Mouse (Mus musculus) forebrain, embryonic 13.5 days (tissue): ENCODE results near the gene Kdm5c. TPM values are rescaled to one million over a fixed set of nuclear protein-coding genes. Genes with fewer than 3 reads are reported as not detected.
"Not testable (repeated sequence)": the region's sequence is repeated elsewhere in the genome, so short reads cannot be mapped to it uniquely, and the experiment has no call there.

ENCODE experiments used
- ATAC-seq: fragments of 200-750 bp; cut with Nextera tagmentation; 2 replicates; pipeline ENCODE4 v1.8.0; 2017
- H3K27ac ChIP-seq: fragments of 300-500 bp; sonication (generic); 2 replicates; pipeline ENCODE4 v1.5.1; 2015; ENCODE audit warnings: inconsistent platforms, mild to moderate bottlenecking, moderate library complexity
- H3K27me3 ChIP-seq: fragments of 300-500 bp; sonication (generic); 2 replicates; pipeline ENCODE4 v1.6.1; 2015; ENCODE audit warnings: mild to moderate bottlenecking, inconsistent platforms
- H3K36me3 ChIP-seq: fragments of 300-500 bp; sonication (generic); 2 replicates; pipeline ENCODE4 v1.6.1; 2015; ENCODE audit warnings: mild to moderate bottlenecking, inconsistent platforms; ENCODE audit not compliant: poor library complexity, severe bottlenecking
- H3K4me1 ChIP-seq: fragments of 300-500 bp; sonication (generic); 2 replicates; pipeline ENCODE4 v1.6.1; 2015; ENCODE audit warnings: inconsistent platforms
- H3K4me2 ChIP-seq: fragments of 300-500 bp; sonication (generic); 2 replicates; pipeline ENCODE4 v1.6.1; 2015; ENCODE audit warnings: inconsistent platforms, mild to moderate bottlenecking, moderate library complexity
- H3K4me3 ChIP-seq: fragments of 300-500 bp; sonication (generic); 2 replicates; pipeline ENCODE4 v1.5.1; 2015; ENCODE audit warnings: mild to moderate bottlenecking, inconsistent platforms
- H3K9ac ChIP-seq: fragments of 300-500 bp; sonication (generic); 2 replicates; pipeline ENCODE4 v1.6.1; 2015; ENCODE audit warnings: mild to moderate bottlenecking, inconsistent platforms
- H3K9me3 ChIP-seq: fragments of 300-500 bp; sonication (generic); replicated peaks from 2 replicates; pipeline ENCODE4 v1.6.1; 2016; ENCODE audit warnings: inconsistent platforms
- WGBS: fragments of 180-500 bp; shearing (Covaris S2); methylation state at CpG from one replicate; pipeline ENCODE4 v1.1.7; 2015; 5-methylcytosine and 5-hydroxymethylcytosine counted together
- polyA plus RNA-seq: library from polyadenylated mRNA; unstranded; fragments of >200 nt; fragmentation: Nextera tagmentation; extraction: Ambion mirVana; gene quantifications from 2 replicates; pipeline ENCODE4 v1.2.1, GENCODE M21; 2015

Kdm5c gene
- polyA plus RNA-seq, 1 experiment from 2014 or later: 36.1 TPM

DNA sequence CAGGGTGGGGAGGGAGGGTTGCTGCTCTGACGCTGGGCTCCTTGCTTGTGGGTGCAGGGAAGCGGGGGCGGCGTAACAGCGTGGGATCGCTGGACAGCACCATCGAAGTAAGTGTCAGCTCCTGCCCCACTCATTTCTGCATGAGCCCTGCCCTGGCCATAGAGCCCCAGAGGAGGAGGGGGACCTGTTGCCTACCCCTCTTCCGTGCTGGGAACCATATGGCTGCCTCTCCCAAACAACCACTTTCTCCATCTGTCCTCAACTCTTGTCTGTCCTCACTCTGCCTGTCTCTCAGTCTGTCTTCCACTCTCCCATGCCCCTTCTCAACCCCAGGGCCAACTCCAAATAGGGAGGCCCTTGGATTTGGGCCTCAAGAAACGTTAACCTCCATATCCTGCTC is 10.6 kb upstream of the Kdm5c start:
- no peaks in the 10 kb centered on the region for H3K9me3 ChIP-seq
- no peak overlapping the region for H3K4me3 ChIP-seq
- H3K4me1 ChIP-seq: no peaks in the 10 kb centered on the region
- H3K9ac ChIP-seq: no peak overlapping the region
- no peak overlapping the region for H3K27ac ChIP-seq
- no peak overlapping the region for H3K4me2 ChIP-seq
- 59% methylated on average over 8 of the region's 9 CpGs for WGBS
- no peak for ATAC-seq
- peaks cover 87% of the 10 kb centered on the region for H3K27me3 ChIP-seq
- no peaks in the 10 kb centered on the region for H3K36me3 ChIP-seq

DNA sequence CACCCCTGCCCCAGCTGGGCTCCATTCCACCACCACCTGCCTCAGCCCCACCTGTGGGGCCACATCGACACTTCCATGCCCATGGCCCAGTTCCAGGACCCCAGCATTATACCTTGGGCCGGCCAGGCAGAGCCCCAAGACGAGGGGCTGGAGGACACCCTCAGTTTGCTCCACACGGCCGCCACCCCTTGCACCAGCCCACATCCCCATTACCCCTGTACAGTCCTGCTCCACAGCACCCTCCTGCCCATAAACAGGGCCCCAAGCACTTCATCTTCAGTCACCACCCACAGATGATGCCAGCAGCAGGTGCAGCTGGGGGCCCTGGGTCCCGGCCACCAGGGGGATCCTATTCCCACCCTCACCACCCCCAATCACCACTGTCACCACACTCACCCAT is 9.5 kb upstream of the Kdm5c start:
- Histone ChIP-seq H3K9me3 (no peaks in the 10 kb centered on the region), H3K4me2 (no peak overlapping the region), H3K4me3 (no peak overlapping the region), H3K27me3 (peaks cover 84% of the 10 kb centered on the region), H3K36me3 (no peaks in the 10 kb centered on the region), H3K4me1 (no peaks in the 10 kb centered on the region), H3K27ac (no peak overlapping the region), H3K9ac (no peak overlapping the region)
- ATAC-seq: no peak
- WGBS: 79% methylated on average over 6 of the region's 6 CpGs

DNA sequence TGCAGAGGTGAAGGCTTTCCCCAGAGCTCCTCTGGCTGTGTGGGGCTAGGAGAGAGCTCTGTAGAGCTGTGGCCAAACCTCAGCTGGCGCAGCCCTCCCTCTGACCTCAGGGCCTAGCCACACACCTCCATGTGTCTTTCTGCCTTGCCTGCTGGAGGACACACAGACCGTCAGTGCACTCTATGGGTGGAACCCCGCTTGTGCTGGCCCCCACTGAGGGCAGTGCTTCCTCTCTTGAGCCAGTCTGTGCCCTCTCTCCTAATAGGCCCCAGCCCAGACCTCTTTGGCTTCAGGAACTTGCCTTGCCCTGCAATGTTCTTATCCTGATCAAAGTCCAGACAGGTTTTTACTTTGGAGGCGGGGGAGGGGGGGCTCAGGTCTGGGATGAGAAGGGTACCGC is 8.5 kb upstream of the Kdm5c start:
- H3K4me3 ChIP-seq: no peak overlapping the region
- no peaks in the 10 kb centered on the region for H3K36me3 ChIP-seq
- H3K27me3 ChIP-seq: peaks cover 76% of the 10 kb centered on the region
- no peaks in the 10 kb centered on the region for H3K4me1 ChIP-seq
- H3K4me2 ChIP-seq: no peak overlapping the region
- no peaks in the 10 kb centered on the region for H3K9me3 ChIP-seq
- ATAC-seq: no peak
- no peak overlapping the region for H3K27ac ChIP-seq
- WGBS: 83% methylated on average over 4 of the region's 5 CpGs
- no peak overlapping the region for H3K9ac ChIP-seq

DNA sequence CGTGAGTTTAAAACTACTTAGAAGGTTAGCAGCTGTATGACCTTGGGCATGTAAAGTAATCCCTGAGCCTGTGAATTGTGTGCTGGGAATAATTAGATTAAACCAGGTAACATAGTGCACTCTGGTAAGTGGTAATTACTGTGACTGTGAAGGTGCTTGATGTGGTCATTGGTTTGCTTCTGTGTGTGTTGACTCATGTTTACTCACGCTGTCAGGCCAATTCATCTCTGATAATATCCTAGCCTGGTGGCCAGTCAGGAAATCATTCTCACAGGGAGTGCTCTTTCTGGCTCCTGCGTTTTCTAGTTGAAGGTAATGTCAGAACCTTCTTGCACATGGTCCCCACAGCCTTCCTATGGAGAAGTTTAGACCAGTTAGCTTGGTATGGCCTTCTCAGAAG is 1.3 kb downstream of the Kdm5c start:
- 39% methylated on average over 3 of the region's 3 CpGs for WGBS
- Histone ChIP-seq H3K4me1 (peaks cover 20% of the 10 kb centered on the region), H3K4me2 (peak overlapping the region; percentile 77), H3K9me3 (no peaks in the 10 kb centered on the region), H3K36me3 (peaks cover 13% of the 10 kb centered on the region; the same call in 1 of the 2 replicates), H3K27ac (no peak overlapping the region), H3K27me3 (no peaks in the 10 kb centered on the region), H3K4me3 (peak overlapping the region; percentile 89), H3K9ac (peak overlapping the region; percentile 88)
- ATAC-seq: no peak

DNA sequence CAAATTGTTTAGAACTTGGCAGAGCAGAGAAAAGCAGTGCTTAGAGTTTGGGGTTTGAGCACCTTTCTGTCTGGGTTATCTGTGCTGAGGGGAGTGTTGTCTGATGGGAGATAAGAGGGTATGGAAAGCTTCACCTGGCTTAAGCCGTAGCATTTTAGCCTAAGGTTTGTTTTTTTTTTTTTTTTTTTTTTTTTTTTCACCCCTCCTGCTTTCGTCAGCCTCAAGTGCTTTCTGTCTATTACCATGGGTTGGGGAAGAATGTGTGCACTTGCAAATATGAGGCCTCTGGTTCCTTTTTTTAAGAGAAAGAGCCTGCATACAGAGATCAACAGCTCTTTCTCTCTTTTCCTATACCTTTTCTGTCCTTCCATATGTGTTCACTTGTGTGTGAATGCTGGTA is 2.9 kb downstream of the Kdm5c start:
- no peaks in the 10 kb centered on the region for H3K9me3 ChIP-seq
- WGBS: 86% methylated on average over 2 of the region's 2 CpGs
- H3K4me2 ChIP-seq: peak overlapping the region; percentile 77
- H3K27me3 ChIP-seq: no peaks in the 10 kb centered on the region
- ATAC-seq: no peak
- H3K9ac ChIP-seq: no peak overlapping the region
- peaks cover 28% of the 10 kb centered on the region for H3K36me3 ChIP-seq
- H3K27ac ChIP-seq: no peak overlapping the region
- peaks cover 20% of the 10 kb centered on the region for H3K4me1 ChIP-seq
- no peak overlapping the region for H3K4me3 ChIP-seq

DNA sequence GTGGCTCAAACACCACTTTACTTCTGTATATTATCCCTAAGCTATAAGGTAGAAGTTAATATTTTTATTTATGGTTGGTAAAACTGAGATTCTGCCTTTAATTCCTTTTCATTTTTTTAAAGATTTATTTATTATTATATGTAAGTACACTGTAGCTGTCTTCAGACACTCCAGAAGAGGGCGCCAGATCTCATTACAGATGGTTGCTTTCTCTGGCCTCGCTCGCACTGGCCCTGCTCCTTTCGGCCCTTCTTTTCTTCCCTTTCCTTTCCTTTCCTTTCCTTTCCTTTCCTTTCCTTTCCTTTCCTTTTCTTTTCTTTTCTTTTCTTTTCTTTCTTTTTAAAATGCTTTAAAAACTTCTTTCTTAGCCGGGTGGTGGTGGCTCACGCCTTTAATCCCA is 10.3 kb downstream of the Kdm5c start:
- H3K4me1 ChIP-seq, H3K27ac ChIP-seq, H3K4me2 ChIP-seq, ATAC-seq, H3K9ac ChIP-seq, H3K27me3 ChIP-seq, H3K4me3 ChIP-seq, H3K9me3 ChIP-seq: not testable (repeated sequence)
- WGBS: 72% methylated on average over 6 of the region's 6 CpGs
- peaks cover 87% of the 10 kb centered on the region for H3K36me3 ChIP-seq

DNA sequence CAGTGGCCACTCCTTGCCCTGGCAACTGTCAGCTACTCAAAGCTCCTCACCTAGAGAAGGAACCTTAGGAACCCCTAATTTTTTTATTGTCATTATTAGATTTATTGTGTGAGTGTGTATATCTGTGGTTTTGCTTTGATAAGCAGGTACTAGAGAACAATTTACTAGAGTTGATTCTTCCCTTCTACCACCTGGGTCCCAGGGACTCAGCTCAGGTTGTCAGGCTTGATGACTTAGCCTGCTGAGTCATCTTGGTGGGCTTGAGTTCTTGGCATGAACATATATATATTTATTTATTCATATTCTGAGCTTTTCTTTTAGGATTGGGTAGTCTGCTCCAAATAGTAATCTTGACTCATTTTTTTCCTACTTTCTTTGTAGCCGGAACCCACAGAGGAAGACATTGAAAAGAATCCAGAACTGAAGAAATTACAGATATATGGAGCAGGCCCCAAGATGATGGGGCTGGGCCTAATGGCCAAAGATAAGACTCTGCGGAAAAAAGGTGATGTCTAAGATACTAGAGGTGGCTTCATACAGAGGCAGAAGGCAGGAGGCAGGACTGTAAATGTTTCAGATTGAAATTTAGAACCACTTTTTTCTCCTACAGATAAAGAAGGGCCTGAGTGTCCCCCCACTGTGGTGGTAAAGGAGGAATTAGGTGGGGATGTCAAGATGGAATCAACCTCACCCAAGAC is 11.8 kb downstream of the Kdm5c start:
- no peak for ATAC-seq
- 93% methylated on average over 2 of the region's 2 CpGs for WGBS

DNA sequence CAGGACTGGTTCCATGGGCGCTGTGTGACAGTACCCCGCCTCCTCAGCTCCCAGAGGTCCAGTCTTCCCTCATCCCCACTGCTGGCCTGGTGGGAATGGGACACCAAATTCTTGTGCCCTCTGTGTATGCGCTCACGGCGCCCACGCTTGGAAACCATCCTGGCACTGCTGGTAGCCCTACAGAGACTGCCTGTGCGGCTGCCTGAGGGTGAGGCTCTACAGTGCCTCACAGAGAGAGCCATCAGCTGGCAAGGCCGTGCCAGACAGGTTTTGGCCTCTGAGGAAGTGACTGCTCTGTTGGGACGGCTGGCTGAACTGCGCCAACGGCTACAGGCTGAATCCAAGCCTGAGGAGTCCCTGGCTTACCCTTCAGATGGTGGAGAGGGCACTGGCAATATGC is 38.4 kb downstream of the Kdm5c start:
- no peak for ATAC-seq
- no peaks in the 10 kb centered on the region for H3K27me3 ChIP-seq
- WGBS: 95% methylated on average over 11 of the region's 11 CpGs
- H3K4me1 ChIP-seq: no peaks in the 10 kb centered on the region
- no peak overlapping the region for H3K4me2 ChIP-seq
- no peaks in the 10 kb centered on the region for H3K9me3 ChIP-seq
- no peak overlapping the region for H3K27ac ChIP-seq
- no peak overlapping the region for H3K4me3 ChIP-seq
- H3K36me3 ChIP-seq: peaks cover 90% of the 10 kb centered on the region
- H3K9ac ChIP-seq: no peak overlapping the region

More for the DNA sequence above, 11.8 kb downstream of the Kdm5c start:
- Histone ChIP-seq H3K4me1 (no peaks in the 10 kb centered on the region), H3K36me3 (peaks cover 90% of the 10 kb centered on the region), H3K9me3 (no peaks in the 10 kb centered on the region), H3K27ac (no peak overlapping the region), H3K4me3 (no peak overlapping the region), H3K9ac (no peak overlapping the region), H3K4me2 (no peak overlapping the region), H3K27me3 (no peaks in the 10 kb centered on the region)

DNA sequence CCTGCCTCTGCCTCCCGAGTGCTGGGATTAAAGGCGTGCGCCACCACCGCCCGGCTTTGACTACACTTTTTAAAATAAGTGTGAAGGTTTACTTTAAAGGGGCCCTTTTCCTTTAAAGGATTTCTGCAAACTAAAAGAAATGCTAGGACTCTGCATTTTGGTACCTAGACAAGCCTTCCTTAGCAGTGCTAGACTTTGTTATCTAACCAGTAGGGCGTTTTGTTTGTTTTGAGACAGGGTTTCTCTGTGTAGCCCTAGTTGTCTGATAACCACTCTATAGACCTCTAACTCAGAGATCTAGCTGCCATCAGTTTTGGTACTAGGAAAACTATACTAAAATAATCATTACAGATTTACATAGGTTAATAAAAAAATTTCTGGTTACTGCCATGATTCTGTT is 46.6 kb downstream of the Kdm5c start:
- Histone ChIP-seq H3K9ac (no peak overlapping the region), H3K9me3 (no peaks in the 10 kb centered on the region), H3K4me2 (no peak overlapping the region), H3K4me1 (no peaks in the 10 kb centered on the region), H3K4me3 (no peak overlapping the region), H3K27ac (no peak overlapping the region), H3K36me3 (peaks cover 19% of the 10 kb centered on the region), H3K27me3 (no peaks in the 10 kb centered on the region)
- ATAC-seq: no peak
- 89% methylated on average over 6 of the region's 6 CpGs for WGBS

DNA sequence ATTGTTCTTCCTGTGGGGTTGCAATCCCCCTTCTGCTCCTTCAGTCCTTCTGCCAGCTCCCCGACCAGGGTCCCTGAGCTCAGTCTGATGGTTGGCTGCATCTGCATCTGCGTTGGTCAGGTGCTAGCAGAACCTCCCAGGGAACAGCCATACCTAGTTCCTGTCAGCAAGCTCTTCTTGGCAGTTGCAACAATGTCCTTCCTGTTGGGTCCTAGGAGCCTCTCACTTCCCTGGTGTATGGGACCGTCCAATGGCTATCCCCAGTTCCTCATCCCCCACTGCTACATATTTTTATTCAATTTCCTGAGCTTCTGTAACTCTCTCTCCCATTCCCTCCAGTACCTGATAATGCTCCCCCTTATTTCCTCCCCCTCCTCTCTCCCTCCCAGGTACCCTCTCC is 51.9 kb downstream of the Kdm5c start:
- ATAC-seq: no peak
- H3K36me3 ChIP-seq: no peaks in the 10 kb centered on the region
- 94% methylated on average over 3 of the region's 3 CpGs for WGBS
- no peak overlapping the region for H3K4me3 ChIP-seq
- H3K27ac ChIP-seq: no peak overlapping the region
- no peaks in the 10 kb centered on the region for H3K9me3 ChIP-seq
- H3K27me3 ChIP-seq: no peaks in the 10 kb centered on the region; the same call in 1 of the 2 replicates
- H3K9ac ChIP-seq: no peak overlapping the region
- H3K4me2 ChIP-seq: no peak overlapping the region
- H3K4me1 ChIP-seq: no peaks in the 10 kb centered on the region

DNA sequence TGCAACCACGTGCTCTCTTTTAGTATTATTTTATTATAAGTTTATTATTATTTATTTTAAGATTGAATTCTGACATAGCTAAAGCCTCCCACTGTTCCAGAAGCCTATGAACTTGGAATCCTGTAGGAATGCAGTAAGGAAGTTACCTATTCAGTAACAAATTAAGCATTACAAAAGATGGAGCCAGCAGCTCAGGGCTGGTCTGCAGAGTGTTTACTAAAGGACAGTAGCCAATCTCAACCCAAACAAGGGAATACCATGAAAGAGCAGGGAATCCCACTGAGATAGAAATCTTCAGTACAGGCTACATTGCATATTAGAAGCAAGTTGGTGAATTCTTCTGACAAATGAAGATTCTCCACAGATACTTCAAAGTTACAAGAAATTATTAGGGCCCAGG is 54.2 kb downstream of the Kdm5c start:
- not testable (repeated sequence) for ATAC-seq, H3K27ac ChIP-seq, H3K4me3 ChIP-seq, H3K4me2 ChIP-seq, H3K9ac ChIP-seq, H3K9me3 ChIP-seq, H3K4me1 ChIP-seq, H3K36me3 ChIP-seq, H3K27me3 ChIP-seq
- 62% methylated on average over 1 of the region's 1 CpGs for WGBS

DNA sequence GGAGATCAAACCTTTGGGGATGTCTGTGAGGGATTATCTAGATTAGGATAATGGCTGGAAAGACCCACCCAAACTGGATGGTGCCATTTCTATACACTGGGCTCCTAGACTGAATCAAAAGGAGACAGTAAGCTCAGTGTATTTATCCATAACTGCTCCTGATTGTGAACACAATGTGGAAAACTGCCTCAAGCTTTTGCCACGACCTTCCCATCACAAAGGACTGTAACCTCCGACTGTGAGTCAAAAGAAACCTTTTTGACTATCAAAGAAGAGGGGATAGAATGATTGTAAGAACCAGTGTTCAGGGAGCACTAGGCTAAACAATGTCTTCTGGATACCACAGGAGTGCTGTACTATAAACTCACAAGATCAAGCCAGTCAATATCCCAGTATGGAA is 73.4 kb downstream of the Kdm5c start:
- Histone ChIP-seq H3K4me2 (no peak overlapping the region), H3K9me3 (no peaks in the 10 kb centered on the region), H3K27ac (no peak overlapping the region), H3K9ac (no peak overlapping the region), H3K4me3 (no peak overlapping the region), H3K36me3 (no peaks in the 10 kb centered on the region), H3K27me3 (peaks cover 15% of the 10 kb centered on the region), H3K4me1 (no peaks in the 10 kb centered on the region)
- 66% methylated on average over 2 of the region's 2 CpGs for WGBS
- no peak for ATAC-seq

DNA sequence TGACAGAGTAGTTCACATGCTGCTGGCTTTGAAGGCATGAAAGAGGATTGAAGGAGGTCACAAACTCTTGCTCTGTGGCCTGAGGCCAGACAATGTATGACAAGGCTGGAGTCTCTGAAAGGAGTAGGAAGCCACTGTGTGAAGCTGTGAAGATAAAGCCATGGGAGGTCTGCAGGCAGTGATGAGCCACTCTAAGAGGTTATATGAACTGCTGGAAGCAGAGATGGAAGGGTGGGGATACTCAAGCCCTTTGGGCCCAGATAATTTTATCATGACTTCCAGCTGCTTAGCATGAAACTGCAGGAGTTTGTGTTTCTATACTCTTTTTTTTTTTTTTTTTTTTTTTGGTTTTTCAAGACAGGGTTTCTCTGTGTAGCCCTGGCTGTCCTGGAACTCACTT is 74.6 kb downstream of the Kdm5c start:
- H3K4me1 ChIP-seq: no peaks in the 10 kb centered on the region
- H3K27ac ChIP-seq: no peak overlapping the region
- H3K9me3 ChIP-seq: no peaks in the 10 kb centered on the region
- H3K27me3 ChIP-seq: peaks cover 11% of the 10 kb centered on the region
- H3K9ac ChIP-seq: no peak overlapping the region
- no peaks in the 10 kb centered on the region for H3K36me3 ChIP-seq
- no peak overlapping the region for H3K4me2 ChIP-seq
- no peak overlapping the region for H3K4me3 ChIP-seq
- ATAC-seq: no peak
